Mouse (Mus musculus): ENCODE results near the gene Tmc6. TPM values are rescaled to one million over a fixed set of nuclear protein-coding genes. Genes with fewer than 3 reads are reported as not detected.

Tmc6 gene
- polyA plus RNA-seq, 1 experiment from 2014 or later = 3.9 TPM

DNA sequence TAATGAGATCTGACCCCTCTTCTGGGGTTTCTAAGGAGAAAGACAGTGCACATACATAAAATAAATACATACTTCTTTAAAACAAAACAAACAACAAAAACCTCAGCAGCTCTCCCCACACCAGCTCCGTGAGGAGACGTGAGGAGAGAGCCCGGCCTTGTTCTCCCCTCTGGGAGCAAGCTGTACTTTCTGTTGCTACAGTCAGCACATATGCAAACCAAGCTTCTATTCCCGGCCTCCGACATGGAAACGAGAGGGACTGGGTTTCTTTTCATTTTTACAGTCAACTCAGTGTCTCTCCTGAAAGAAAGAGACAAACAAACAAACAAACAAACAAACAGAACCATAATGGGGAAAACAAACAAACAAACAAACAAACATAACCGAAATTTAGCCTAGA, 18.0 kb upstream of the Tmc6 start:
- Histone ChIP-seq H3K4me3 (ENCODE audit: low read depth, low read length) (no peak overlapping the region), H3K9ac (replicated peaks; ENCODE audit: low read depth, low read length) (no peak overlapping the region), H3K27me3 (ENCODE audit: control insufficient read depth, insufficient read depth, low read length) (no peaks in the 10 kb centered on the region), H3K4me1 (ENCODE audit: control insufficient read depth, insufficient read depth, low read length) (no peaks in the 10 kb centered on the region), H3K36me3 (ENCODE audit: control insufficient read depth, insufficient read depth, low read length) (no peaks in the 10 kb centered on the region), H3K9me3 (ENCODE audit: control insufficient read depth, low read length) (no peaks in the 10 kb centered on the region), H3K27ac (ENCODE audit: low read depth, low read length) (no peak overlapping the region), H3K4me2 (ENCODE audit: low read depth, low read length) (no peak overlapping the region)
- WGBS = 81% methylated on average over 7 of the region's 7 CpGs
- ATAC-seq (ENCODE audit: low read depth) = no peak

DNA sequence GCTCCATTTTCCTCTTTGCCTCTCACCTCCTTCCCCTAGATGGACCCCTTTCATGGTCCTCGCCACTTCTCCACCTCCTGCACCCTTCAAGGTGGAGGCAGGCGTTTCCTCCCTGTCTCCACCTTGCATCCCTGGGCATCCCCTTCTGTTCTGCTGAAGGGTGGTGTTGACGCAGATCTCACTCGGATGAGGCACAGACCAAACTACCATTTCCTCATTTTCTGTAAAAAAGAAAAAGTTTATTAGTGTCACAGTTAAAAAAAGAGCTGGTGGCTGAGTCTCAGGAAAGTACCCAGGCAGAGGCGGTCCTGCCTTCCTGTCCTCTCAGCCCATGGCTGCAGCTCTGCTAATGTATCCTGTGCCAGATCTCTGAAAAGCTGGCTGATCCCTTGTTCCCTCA, 17.2 kb upstream of the Tmc6 start:
- no peaks in the 10 kb centered on the region for H3K27me3 ChIP-seq (ENCODE audit: control insufficient read depth, insufficient read depth, low read length)
- no peak overlapping the region for H3K4me3 ChIP-seq (ENCODE audit: low read depth, low read length)
- no peak for ATAC-seq (ENCODE audit: low read depth)
- 74% methylated on average over 5 of the region's 5 CpGs for WGBS
- H3K4me1 ChIP-seq (ENCODE audit: control insufficient read depth, insufficient read depth, low read length) = no peaks in the 10 kb centered on the region
- no peak overlapping the region for H3K9ac ChIP-seq (replicated peaks; ENCODE audit: low read depth, low read length)
- no peaks in the 10 kb centered on the region for H3K9me3 ChIP-seq (ENCODE audit: control insufficient read depth, low read length)
- H3K4me2 ChIP-seq (ENCODE audit: low read depth, low read length) = no peak overlapping the region
- H3K27ac ChIP-seq (ENCODE audit: low read depth, low read length) = no peak overlapping the region
- H3K36me3 ChIP-seq (ENCODE audit: control insufficient read depth, insufficient read depth, low read length) = no peaks in the 10 kb centered on the region

DNA sequence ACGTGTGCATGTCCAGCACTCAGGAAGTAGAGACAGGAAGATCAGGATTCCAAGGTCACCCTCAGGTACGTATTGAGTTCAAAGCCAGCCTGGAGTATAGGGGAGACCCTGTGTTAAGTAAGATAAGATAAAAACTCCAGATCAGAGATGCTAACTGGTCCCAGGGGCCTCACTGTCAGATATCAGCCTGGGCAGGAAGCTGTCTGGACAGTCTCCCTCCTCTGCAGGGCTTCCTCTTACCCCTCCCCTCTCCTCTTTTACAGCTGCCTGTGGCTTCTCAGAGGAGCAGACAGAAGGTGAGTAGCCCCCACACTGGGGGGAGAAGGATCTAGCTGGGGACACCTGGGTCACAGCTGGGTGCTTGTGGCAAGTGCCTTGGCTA, 16.2 kb upstream of the Tmc6 start:
- Histone ChIP-seq H3K27ac (ENCODE audit: low read depth, low read length) (no peak overlapping the region), H3K4me2 (ENCODE audit: low read depth, low read length) (no peak overlapping the region), H3K4me1 (ENCODE audit: control insufficient read depth, insufficient read depth, low read length) (no peaks in the 10 kb centered on the region), H3K9me3 (ENCODE audit: control insufficient read depth, low read length) (no peaks in the 10 kb centered on the region), H3K4me3 (ENCODE audit: low read depth, low read length) (no peak overlapping the region), H3K36me3 (ENCODE audit: control insufficient read depth, insufficient read depth, low read length) (no peaks in the 10 kb centered on the region), H3K27me3 (ENCODE audit: control insufficient read depth, insufficient read depth, low read length) (no peaks in the 10 kb centered on the region), H3K9ac (replicated peaks; ENCODE audit: low read depth, low read length) (no peak overlapping the region)
- no peak for ATAC-seq (ENCODE audit: low read depth)
- 69% methylated on average over 2 of the region's 2 CpGs for WGBS

DNA sequence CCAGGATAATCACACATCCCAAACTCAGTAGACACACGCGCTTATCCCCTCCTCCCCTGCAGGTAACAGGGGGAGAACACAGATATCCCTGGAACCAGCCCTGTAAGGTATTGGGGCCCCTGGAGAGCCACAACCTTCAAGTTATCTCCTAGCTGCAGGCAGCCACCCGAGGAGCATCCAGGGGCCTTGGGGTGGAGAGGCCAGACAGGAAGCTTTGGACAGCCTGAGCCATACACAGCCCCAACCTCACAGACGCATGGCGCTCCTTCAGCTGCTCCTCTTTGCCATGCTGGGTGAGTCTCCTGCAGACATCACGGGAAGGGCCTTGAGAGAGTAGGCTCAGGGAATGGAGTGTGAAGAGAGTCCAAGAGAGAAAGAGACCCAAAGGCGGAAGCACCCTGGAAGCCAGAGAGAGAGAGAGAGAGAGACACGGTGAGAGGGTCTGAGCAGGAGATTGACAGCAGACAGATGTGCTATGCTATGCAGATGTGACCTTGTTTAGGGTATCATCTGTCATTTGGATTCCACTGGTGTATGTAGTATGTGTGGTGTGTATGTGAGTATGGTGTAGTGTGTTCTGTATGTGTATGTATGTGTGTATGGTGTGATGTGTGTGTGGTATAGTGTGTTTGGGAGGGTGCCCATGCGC, 15.6 kb upstream of the Tmc6 start, which contains the start of gene 6030468B19Rik:
6030468B19Rik (plus strand) TSS at position 150 of the 649 bp plus-strand sequence.
- no peak within 1 kb of the TSS for H3K9ac ChIP-seq (replicated peaks; ENCODE audit: low read depth, low read length)
- H3K4me2 ChIP-seq (ENCODE audit: low read depth, low read length) = no peak within 1 kb of the TSS
- H3K27me3 ChIP-seq (ENCODE audit: control insufficient read depth, insufficient read depth, low read length) = no peaks in the 10 kb centered on the region
- H3K9me3 ChIP-seq (ENCODE audit: control insufficient read depth, low read length) = no peaks in the 10 kb centered on the region
- no peak within 1 kb of the TSS for H3K27ac ChIP-seq (ENCODE audit: low read depth, low read length)
- WGBS = 64% methylated on average over 9 of the region's 9 CpGs
- H3K36me3 ChIP-seq (ENCODE audit: control insufficient read depth, insufficient read depth, low read length) = no peaks in the 10 kb centered on the region
- H3K4me3 ChIP-seq (ENCODE audit: low read depth, low read length) = no peak within 1 kb of the TSS
- no peak for ATAC-seq (ENCODE audit: low read depth)
- no peaks in the 10 kb centered on the region for H3K4me1 ChIP-seq (ENCODE audit: control insufficient read depth, insufficient read depth, low read length)

DNA sequence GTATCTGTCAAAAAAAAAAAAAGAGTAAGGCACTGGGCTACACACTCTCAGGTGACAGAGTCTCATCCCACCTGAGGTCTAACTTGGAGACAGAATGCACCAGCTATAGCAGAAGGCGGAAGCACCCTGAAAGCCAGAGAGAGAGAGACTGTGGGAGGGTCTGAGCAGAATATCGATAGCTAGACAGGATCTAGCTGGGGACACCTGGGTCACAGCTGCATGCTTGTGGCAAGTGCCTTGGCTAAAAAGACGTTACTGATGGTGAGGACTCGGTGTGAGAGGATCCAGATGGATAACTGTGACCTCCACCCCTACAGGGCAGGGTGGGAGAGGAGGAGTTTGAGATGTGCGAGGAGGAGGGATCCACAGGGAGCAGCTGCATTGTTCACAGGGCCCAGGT, 15.0 kb upstream of the Tmc6 start:
- Histone ChIP-seq H3K9ac (replicated peaks; ENCODE audit: low read depth, low read length) (no peak overlapping the region), H3K27me3 (ENCODE audit: control insufficient read depth, insufficient read depth, low read length) (no peaks in the 10 kb centered on the region), H3K4me2 (ENCODE audit: low read depth, low read length) (no peak overlapping the region), H3K4me1 (ENCODE audit: control insufficient read depth, insufficient read depth, low read length) (no peaks in the 10 kb centered on the region), H3K36me3 (ENCODE audit: control insufficient read depth, insufficient read depth, low read length) (no peaks in the 10 kb centered on the region), H3K9me3 (ENCODE audit: control insufficient read depth, low read length) (no peaks in the 10 kb centered on the region), H3K27ac (ENCODE audit: low read depth, low read length) (no peak overlapping the region), H3K4me3 (ENCODE audit: low read depth, low read length) (no peak overlapping the region)
- no peak for ATAC-seq (ENCODE audit: low read depth)
- WGBS = 41% methylated on average over 5 of the region's 5 CpGs

DNA sequence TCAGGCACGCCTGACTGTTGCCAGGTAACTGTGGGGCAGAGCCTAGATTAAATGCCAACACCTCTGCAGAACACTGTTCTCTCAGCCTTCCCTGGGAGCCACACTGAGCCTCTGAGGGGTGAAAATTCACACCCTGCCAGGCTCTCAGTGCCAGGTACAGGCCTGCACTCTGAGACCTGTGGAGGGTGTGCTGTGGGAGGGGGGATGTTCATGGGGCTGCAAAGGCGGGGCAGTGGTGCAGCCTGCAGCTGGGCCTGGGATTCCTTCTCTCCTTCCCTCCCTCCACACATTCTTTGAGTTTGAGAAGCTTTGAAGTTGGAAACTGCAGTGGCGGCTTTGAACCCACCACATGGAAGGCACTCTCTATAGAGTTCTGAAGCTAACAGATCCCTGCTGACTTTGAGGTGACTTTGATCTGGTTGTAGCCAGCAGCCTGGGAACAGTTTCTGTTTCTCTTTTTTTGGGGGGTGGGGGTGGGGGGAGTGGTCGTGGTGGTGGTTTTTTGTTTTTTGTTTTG, 12.1 kb upstream of the Tmc6 start:
- WGBS = 56% methylated on average over 4 of the region's 4 CpGs
- no peak for ATAC-seq (ENCODE audit: low read depth)
- no peak overlapping the region for H3K4me3 ChIP-seq (ENCODE audit: low read depth, low read length)

DNA sequence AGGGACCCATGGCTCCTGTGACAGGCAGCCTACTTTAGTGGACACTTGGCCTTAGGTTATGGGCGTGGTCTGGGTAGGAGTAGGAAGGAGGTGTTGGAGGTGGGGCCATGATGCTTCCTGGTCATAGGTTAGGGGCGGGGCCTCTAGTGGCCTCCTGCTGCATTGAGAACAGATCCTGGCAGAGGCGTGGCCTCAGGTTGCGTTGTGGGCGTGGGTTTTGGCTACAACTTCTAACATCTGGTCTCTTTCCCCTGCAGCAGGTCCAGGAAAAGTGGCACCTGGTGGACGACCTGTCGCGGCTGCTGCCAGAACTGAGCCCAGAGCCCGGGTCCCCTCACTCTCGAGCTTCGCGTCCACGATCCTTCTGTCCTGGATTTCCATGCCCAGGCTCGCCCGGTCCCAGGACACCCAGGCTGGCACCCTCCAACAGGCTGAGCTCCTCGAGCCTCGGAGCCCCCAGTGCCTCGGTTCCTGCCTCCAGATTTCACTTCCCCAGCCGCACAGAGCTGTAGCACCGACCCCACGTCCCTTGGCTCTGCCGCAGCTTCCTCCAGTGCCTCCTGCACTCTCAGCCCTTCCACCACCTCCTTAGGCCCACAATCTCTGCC, 10.4 kb upstream of the Tmc6 start:
- Histone ChIP-seq H3K4me2 (ENCODE audit: low read depth, low read length) (no peak overlapping the region), H3K9me3 (ENCODE audit: control insufficient read depth, low read length) (no peaks in the 10 kb centered on the region), H3K9ac (replicated peaks; ENCODE audit: low read depth, low read length) (no peak overlapping the region)

More for the DNA sequence above, 12.1 kb upstream of the Tmc6 start:
- Histone ChIP-seq H3K4me2 (ENCODE audit: low read depth, low read length) (no peak overlapping the region), H3K9ac (replicated peaks; ENCODE audit: low read depth, low read length) (no peak overlapping the region), H3K27ac (ENCODE audit: low read depth, low read length) (no peak overlapping the region), H3K27me3 (ENCODE audit: control insufficient read depth, insufficient read depth, low read length) (no peaks in the 10 kb centered on the region), H3K9me3 (ENCODE audit: control insufficient read depth, low read length) (no peaks in the 10 kb centered on the region), H3K36me3 (ENCODE audit: control insufficient read depth, insufficient read depth, low read length) (no peaks in the 10 kb centered on the region), H3K4me1 (ENCODE audit: control insufficient read depth, insufficient read depth, low read length) (0 out of 2 replicates have a peak, but pooled peaks cover 3% of the 10 kb centered on the region)

DNA sequence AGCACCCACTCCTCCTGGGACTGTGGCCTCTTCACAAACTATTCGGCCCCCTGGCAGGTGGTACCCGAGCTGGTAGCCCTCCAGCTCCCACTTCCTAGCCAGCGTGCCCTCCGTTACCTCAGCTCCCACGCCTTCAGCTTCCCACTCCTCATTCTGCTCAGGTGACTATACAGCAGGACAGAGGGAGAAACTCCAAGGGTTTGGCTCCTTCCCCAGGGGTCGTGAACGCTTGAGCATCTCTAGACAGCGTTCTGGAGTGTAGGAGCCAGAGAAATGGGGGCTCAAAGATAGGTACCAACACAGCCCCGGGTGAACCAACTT, 9.4 kb upstream of the Tmc6 start:
- no peak overlapping the region for H3K4me2 ChIP-seq (ENCODE audit: low read depth, low read length)
- H3K9ac ChIP-seq (replicated peaks; ENCODE audit: low read depth, low read length) = no peak overlapping the region
- H3K4me3 ChIP-seq (ENCODE audit: low read depth, low read length) = no peak overlapping the region
- no peaks in the 10 kb centered on the region for H3K27me3 ChIP-seq (ENCODE audit: control insufficient read depth, insufficient read depth, low read length)
- H3K4me1 ChIP-seq (ENCODE audit: control insufficient read depth, insufficient read depth, low read length) = 0 out of 2 replicates have a peak, but pooled peaks cover 3% of the 10 kb centered on the region
- H3K9me3 ChIP-seq (ENCODE audit: control insufficient read depth, low read length) = no peaks in the 10 kb centered on the region
- H3K36me3 ChIP-seq (ENCODE audit: control insufficient read depth, insufficient read depth, low read length) = no peaks in the 10 kb centered on the region
- no peak for ATAC-seq (ENCODE audit: low read depth)
- no peak overlapping the region for H3K27ac ChIP-seq (ENCODE audit: low read depth, low read length)
- 83% methylated on average over 9 of the region's 9 CpGs for WGBS

More for the DNA sequence above, 10.4 kb upstream of the Tmc6 start:
- WGBS = 13% methylated on average over 22 of the region's 22 CpGs
- no peak for ATAC-seq (ENCODE audit: low read depth)
- 0 out of 2 replicates have a peak, but pooled peaks cover 3% of the 10 kb centered on the region for H3K4me1 ChIP-seq (ENCODE audit: control insufficient read depth, insufficient read depth, low read length)
- H3K4me3 ChIP-seq (ENCODE audit: low read depth, low read length) = no peak overlapping the region
- no peaks in the 10 kb centered on the region for H3K36me3 ChIP-seq (ENCODE audit: control insufficient read depth, insufficient read depth, low read length)
- H3K27me3 ChIP-seq (ENCODE audit: control insufficient read depth, insufficient read depth, low read length) = no peaks in the 10 kb centered on the region
- H3K27ac ChIP-seq (ENCODE audit: low read depth, low read length) = no peak overlapping the region

DNA sequence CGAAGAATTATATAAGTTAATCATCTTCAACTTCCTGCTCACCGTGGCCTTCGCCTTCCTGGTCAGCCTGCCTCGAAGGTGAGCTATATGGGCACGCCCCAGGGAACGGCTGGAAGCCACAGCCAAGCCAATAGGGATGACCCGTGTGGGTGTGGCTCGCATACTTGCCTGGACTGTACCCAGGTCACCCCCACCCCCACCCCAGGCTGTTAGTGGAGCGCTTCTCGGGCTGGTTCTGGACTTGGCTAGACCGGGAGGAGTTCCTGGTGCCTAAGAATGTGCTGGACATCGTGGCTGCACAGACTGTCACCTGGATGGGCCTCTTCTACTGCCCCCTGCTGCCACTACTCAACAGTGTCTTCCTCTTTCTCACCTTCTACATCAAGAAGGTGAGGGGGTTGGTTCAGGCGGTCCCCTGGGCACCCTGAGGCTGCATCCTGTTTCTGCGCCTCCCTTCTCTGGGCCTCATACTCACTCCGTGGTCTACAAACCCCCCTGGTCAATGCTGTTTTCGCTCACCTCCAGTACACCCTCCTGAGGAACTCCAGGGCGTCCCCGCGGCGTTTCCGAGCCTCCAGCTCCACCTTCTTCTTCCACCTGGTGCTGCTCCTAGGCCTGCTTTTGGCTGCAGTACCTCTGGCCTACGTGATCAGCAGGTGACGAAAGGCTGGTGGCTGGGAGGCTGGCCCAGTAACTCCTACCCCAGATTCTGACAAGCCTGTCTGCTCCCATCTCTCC, 8.9 kb upstream of the Tmc6 start:
- Histone ChIP-seq H3K4me2 (ENCODE audit: low read depth, low read length) (no peak overlapping the region; the same call in 1 of the 2 replicates), H3K4me1 (ENCODE audit: control insufficient read depth, insufficient read depth, low read length) (0 out of 2 replicates have a peak, but pooled peaks cover 3% of the 10 kb centered on the region), H3K36me3 (ENCODE audit: control insufficient read depth, insufficient read depth, low read length) (no peaks in the 10 kb centered on the region), H3K4me3 (ENCODE audit: low read depth, low read length) (no peak overlapping the region), H3K27ac (ENCODE audit: low read depth, low read length) (no peak overlapping the region), H3K27me3 (ENCODE audit: control insufficient read depth, insufficient read depth, low read length) (no peaks in the 10 kb centered on the region), H3K9me3 (ENCODE audit: control insufficient read depth, low read length) (no peaks in the 10 kb centered on the region), H3K9ac (replicated peaks; ENCODE audit: low read depth, low read length) (no peak overlapping the region)
- no peak for ATAC-seq (ENCODE audit: low read depth)
- WGBS = 36% methylated on average over 23 of the region's 23 CpGs
